Mouse (Mus musculus): ENCODE data around the gene Abl1. TPM values are rescaled to one million over a fixed set of nuclear protein-coding genes. Genes with fewer than 3 reads are reported as not detected.

The Abl1 gene
- polyA plus RNA-seq, 1 experiment from 2014 or later: 40.9 TPM

- H3K36me3 ChIP-seq: peaks cover 36% of the 10 kb centered on the region
- 0 out of 2 replicates have a peak, but pooled peaks cover 3% of the 10 kb centered on the region for H3K4me1 ChIP-seq
- H3K4me2 ChIP-seq (replicated peaks): no peak overlapping the region
- no peaks in the 10 kb centered on the region for H3K9me3 ChIP-seq (replicated peaks)
- H3K4me3 ChIP-seq (replicated peaks): no peak overlapping the region
- H3K27ac ChIP-seq (replicated peaks): no peak overlapping the region
- H3K9ac ChIP-seq: no peak overlapping the region
- ATAC-seq (ENCODE audit: insufficient number of reproducible peaks, low FRiP score, low TSS enrichment, low read depth): no peak
- no peaks in the 10 kb centered on the region for H3K27me3 ChIP-seq
These were observed 10.0 kb downstream of the Abl1 start for GRCm38 (mm10) chr2:31698209-31698608.

- 57% methylated on average over 7 of the region's 7 CpGs for WGBS
- Histone ChIP-seq H3K27me3 (no peaks in the 10 kb centered on the region), H3K9me3 (replicated peaks) (no peaks in the 10 kb centered on the region), H3K4me2 (replicated peaks) (no peak overlapping the region), H3K27ac (replicated peaks) (no peak overlapping the region), H3K4me3 (replicated peaks) (no peak overlapping the region), H3K4me1 (0 out of 2 replicates have a peak, but pooled peaks cover 3% of the 10 kb centered on the region), H3K36me3 (peaks cover 30% of the 10 kb centered on the region), H3K9ac (no peak overlapping the region)
- ATAC-seq (ENCODE audit: insufficient number of reproducible peaks, low FRiP score, low TSS enrichment, low read depth): no peak
These were observed 12.6 kb downstream of the Abl1 start for GRCm38 (mm10) chr2:31700545-31701446.

- Histone ChIP-seq H3K9ac (no peak overlapping the region), H3K36me3 (peaks cover 16% of the 10 kb centered on the region), H3K27ac (replicated peaks) (no peak overlapping the region), H3K27me3 (no peaks in the 10 kb centered on the region), H3K9me3 (replicated peaks) (no peaks in the 10 kb centered on the region), H3K4me1 (0 out of 2 replicates have a peak, but pooled peaks cover 3% of the 10 kb centered on the region), H3K4me3 (replicated peaks) (no peak overlapping the region), H3K4me2 (replicated peaks) (no peak overlapping the region)
- ATAC-seq (ENCODE audit: insufficient number of reproducible peaks, low FRiP score, low TSS enrichment, low read depth): no peak
These were observed 15.1 kb downstream of the Abl1 start for GRCm38 (mm10) chr2:31703226-31703625.

GRCm38 (mm10) chr2:31705914-31706313, 17.7 kb downstream of the Abl1 start:
- Histone ChIP-seq H3K9me3 (replicated peaks) (no peaks in the 10 kb centered on the region), H3K27ac (replicated peaks) (no peak overlapping the region), H3K4me3 (replicated peaks) (no peak overlapping the region), H3K4me2 (replicated peaks) (no peak overlapping the region), H3K27me3 (no peaks in the 10 kb centered on the region), H3K36me3 (no peaks in the 10 kb centered on the region), H3K9ac (no peak overlapping the region), H3K4me1 (0 out of 2 replicates have a peak, but pooled peaks cover 2% of the 10 kb centered on the region)
- no peak for ATAC-seq (ENCODE audit: insufficient number of reproducible peaks, low FRiP score, low TSS enrichment, low read depth)

- H3K27ac ChIP-seq (replicated peaks): no peak overlapping the region
- H3K4me2 ChIP-seq (replicated peaks): no peak overlapping the region
- H3K4me3 ChIP-seq (replicated peaks): no peak overlapping the region
- 56% methylated on average over 2 of the region's 2 CpGs for WGBS
- no peak overlapping the region for H3K9ac ChIP-seq
- H3K4me1 ChIP-seq: no peaks in the 10 kb centered on the region
- H3K27me3 ChIP-seq: no peaks in the 10 kb centered on the region
- ATAC-seq (ENCODE audit: insufficient number of reproducible peaks, low FRiP score, low TSS enrichment, low read depth): no peak
- no peaks in the 10 kb centered on the region for H3K36me3 ChIP-seq
- no peaks in the 10 kb centered on the region for H3K9me3 ChIP-seq (replicated peaks)
These were observed 18.4 kb downstream of the Abl1 start for GRCm38 (mm10) chr2:31706531-31706930.

- H3K9ac ChIP-seq: no peak overlapping the region
- no peak overlapping the region for H3K27ac ChIP-seq (replicated peaks)
- H3K4me3 ChIP-seq (replicated peaks): no peak overlapping the region
- ATAC-seq (ENCODE audit: insufficient number of reproducible peaks, low FRiP score, low TSS enrichment, low read depth): no peak
- H3K4me2 ChIP-seq (replicated peaks): no peak overlapping the region
- H3K9me3 ChIP-seq (replicated peaks): no peaks in the 10 kb centered on the region
- H3K27me3 ChIP-seq: no peaks in the 10 kb centered on the region
- 89% methylated on average over 2 of the region's 2 CpGs for WGBS
- H3K36me3 ChIP-seq: no peaks in the 10 kb centered on the region
- no peaks in the 10 kb centered on the region for H3K4me1 ChIP-seq
These were observed 24.5 kb downstream of the Abl1 start for GRCm38 (mm10) chr2:31712716-31713115.

- H3K4me1 ChIP-seq: no peaks in the 10 kb centered on the region
- peaks cover 4% of the 10 kb centered on the region; the same call in 1 of the 2 replicates for H3K36me3 ChIP-seq
- no peak overlapping the region for H3K4me3 ChIP-seq (replicated peaks)
- no peak for ATAC-seq (ENCODE audit: insufficient number of reproducible peaks, low FRiP score, low TSS enrichment, low read depth)
- H3K27me3 ChIP-seq: no peaks in the 10 kb centered on the region
- WGBS: 84% methylated on average over 3 of the region's 3 CpGs
- no peak overlapping the region for H3K4me2 ChIP-seq (replicated peaks)
- no peak overlapping the region for H3K27ac ChIP-seq (replicated peaks)
- no peak overlapping the region for H3K9ac ChIP-seq
- no peaks in the 10 kb centered on the region for H3K9me3 ChIP-seq (replicated peaks)
These were observed 25.6 kb downstream of the Abl1 start for GRCm38 (mm10) chr2:31713813-31714212.

- H3K36me3 ChIP-seq: peaks cover 4% of the 10 kb centered on the region; the same call in 1 of the 2 replicates
- no peaks in the 10 kb centered on the region for H3K4me1 ChIP-seq
- H3K4me3 ChIP-seq (replicated peaks): no peak overlapping the region
- 94% methylated on average over 4 of the region's 4 CpGs for WGBS
- no peak overlapping the region for H3K27ac ChIP-seq (replicated peaks)
- H3K27me3 ChIP-seq: no peaks in the 10 kb centered on the region
- H3K9me3 ChIP-seq (replicated peaks): no peaks in the 10 kb centered on the region
- no peak for ATAC-seq (ENCODE audit: insufficient number of reproducible peaks, low FRiP score, low TSS enrichment, low read depth)
- no peak overlapping the region for H3K9ac ChIP-seq
- H3K4me2 ChIP-seq (replicated peaks): no peak overlapping the region
These were observed 26.6 kb downstream of the Abl1 start for GRCm38 (mm10) chr2:31714780-31715179.

GRCm38 (mm10) chr2:31715985-31716384, 27.8 kb downstream of the Abl1 start:
- 86% methylated on average over 7 of the region's 7 CpGs for WGBS
- ATAC-seq (ENCODE audit: insufficient number of reproducible peaks, low FRiP score, low TSS enrichment, low read depth): no peak
- H3K4me2 ChIP-seq (replicated peaks): no peak overlapping the region
- no peak overlapping the region for H3K9ac ChIP-seq
- H3K27me3 ChIP-seq: no peaks in the 10 kb centered on the region
- H3K36me3 ChIP-seq: peaks cover 4% of the 10 kb centered on the region; the same call in 1 of the 2 replicates
- no peak overlapping the region for H3K27ac ChIP-seq (replicated peaks)
- no peak overlapping the region for H3K4me3 ChIP-seq (replicated peaks)
- no peaks in the 10 kb centered on the region for H3K4me1 ChIP-seq
- H3K9me3 ChIP-seq (replicated peaks): no peaks in the 10 kb centered on the region

GRCm38 (mm10) chr2:31719202-31719880, 31.2 kb downstream of the Abl1 start:
- no peak overlapping the region for H3K27ac ChIP-seq (replicated peaks)
- no peak overlapping the region for H3K9ac ChIP-seq
- no peaks in the 10 kb centered on the region for H3K27me3 ChIP-seq
- no peaks in the 10 kb centered on the region for H3K9me3 ChIP-seq (replicated peaks)
- H3K4me1 ChIP-seq: no peaks in the 10 kb centered on the region
- H3K4me3 ChIP-seq (replicated peaks): no peak overlapping the region
- H3K36me3 ChIP-seq: peaks cover 4% of the 10 kb centered on the region; the same call in 1 of the 2 replicates
- no peak for ATAC-seq (ENCODE audit: insufficient number of reproducible peaks, low FRiP score, low TSS enrichment, low read depth)
- WGBS: 87% methylated on average over 6 of the region's 6 CpGs
- no peak overlapping the region for H3K4me2 ChIP-seq (replicated peaks)

GRCm38 (mm10) chr2:31719944-31720343, 31.8 kb downstream of the Abl1 start:
- Histone ChIP-seq H3K4me2 (replicated peaks) (no peak overlapping the region), H3K9ac (no peak overlapping the region), H3K9me3 (replicated peaks) (no peaks in the 10 kb centered on the region), H3K36me3 (peaks cover 4% of the 10 kb centered on the region; the same call in 1 of the 2 replicates), H3K27ac (replicated peaks) (no peak overlapping the region), H3K4me3 (replicated peaks) (no peak overlapping the region), H3K27me3 (no peaks in the 10 kb centered on the region), H3K4me1 (no peaks in the 10 kb centered on the region)
- ATAC-seq (ENCODE audit: insufficient number of reproducible peaks, low FRiP score, low TSS enrichment, low read depth): no peak
- 62% methylated on average over 2 of the region's 2 CpGs for WGBS

Measured in embryonic facial prominence, embryonic 15.5 days (tissue).